Mouse (Mus musculus) kidney, adult 18-20 months (tissue): ENCODE measurements around the gene Thap8.
A peak's percentile ranks its signal among the peaks of the same experiment; 100 is the strongest.

ENCODE experiments used
- DNase-seq: peaks from one replicate; pipeline ENCODE4 v3.0.0; 2021

The Thap8 gene

GRCm38 (mm10) chr7:30318142-30318541 lies 38.2 kb downstream of the Thap8 start:
- DNase-seq: no peak

GRCm38 (mm10) chr7:30320946-30321345 lies 41.1 kb downstream of the Thap8 start:
- DNase-seq: no peak

GRCm38 (mm10) chr7:30321539-30322284 lies 41.8 kb downstream of the Thap8 start, which contains the start of gene E130208F15Rik:
Gene E130208F15Rik, plus strand, starts transcription at chr7:30321740.
- DNase-seq: peak; percentile 84

GRCm38 (mm10) chr7:30322285-30322667 lies 42.4 kb downstream of the Thap8 start:
- DNase-seq: peak; percentile 97

GRCm38 (mm10) chr7:30322865-30323264 lies 43.0 kb downstream of the Thap8 start:
- no peak for DNase-seq

- DNase-seq: no peak
Observed at GRCm38 (mm10) chr7:30323795-30324194, 43.9 kb downstream of the Thap8 start, which contains the start of gene Sdhaf1. Gene Sdhaf1, minus strand, starts transcription at chr7:30323895.

GRCm38 (mm10) chr7:30324300-30324944 lies 44.5 kb downstream of the Thap8 start:
- no peak for DNase-seq

GRCm38 (mm10) chr7:30325364-30325763 lies 45.5 kb downstream of the Thap8 start:
- DNase-seq: no peak

GRCm38 (mm10) chr7:30326427-30326826 lies 46.5 kb downstream of the Thap8 start:
- no peak for DNase-seq

GRCm38 (mm10) chr7:30327140-30327539 lies 47.2 kb downstream of the Thap8 start:
- peak; percentile 54 for DNase-seq

- DNase-seq: no peak
Observed at GRCm38 (mm10) chr7:30328379-30328778, 48.5 kb downstream of the Thap8 start.

- peak; percentile 73 for DNase-seq
Observed at GRCm38 (mm10) chr7:30331887-30332286, 52.0 kb downstream of the Thap8 start.

- no peak for DNase-seq
Observed at GRCm38 (mm10) chr7:30332622-30333259, 52.8 kb downstream of the Thap8 start.

- DNase-seq: peak; percentile 84
Observed at GRCm38 (mm10) chr7:30333436-30333835, 53.5 kb downstream of the Thap8 start.

- DNase-seq: no peak
Observed at GRCm38 (mm10) chr7:30334563-30334962, 54.7 kb downstream of the Thap8 start.

- DNase-seq: no peak
Observed at GRCm38 (mm10) chr7:30335688-30336087, 55.8 kb downstream of the Thap8 start.

- peak; percentile 82 for DNase-seq
Observed at GRCm38 (mm10) chr7:30336384-30336783, 56.5 kb downstream of the Thap8 start.

- DNase-seq: no peak
Observed at GRCm38 (mm10) chr7:30339432-30340109, 59.7 kb downstream of the Thap8 start.
